Mouse (Mus musculus): ENCODE data around the gene Ube2g2.
A peak's percentile ranks its signal among the peaks of the same experiment; 100 is the strongest.
"Not testable (repeated sequence)": the region's sequence is repeated elsewhere in the genome, so short reads cannot be mapped to it uniquely, and the experiment has no call there.

Ube2g2 gene

DNA sequence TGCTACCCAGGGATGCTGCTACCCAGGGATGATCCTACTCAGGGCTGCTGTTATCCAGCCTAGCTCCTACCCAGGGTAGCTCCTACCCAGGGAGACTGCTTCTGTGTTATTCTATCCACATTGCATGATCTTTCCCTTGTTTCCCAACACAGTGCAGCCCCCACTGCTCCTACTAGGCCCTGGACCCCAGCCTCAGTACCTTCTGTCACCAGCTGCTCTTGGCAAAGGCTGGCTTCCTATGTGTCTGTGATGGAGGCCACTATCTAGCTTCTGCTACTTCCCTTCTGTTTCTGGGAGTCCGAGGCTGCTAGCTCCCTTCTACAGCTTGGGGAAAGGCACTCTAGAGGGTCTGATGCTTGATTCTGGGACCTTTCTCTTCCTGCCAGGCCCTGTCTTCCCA lies 25.4 kb downstream of the Ube2g2 start:
- DNase-seq: peak; percentile 39 to 42

DNA sequence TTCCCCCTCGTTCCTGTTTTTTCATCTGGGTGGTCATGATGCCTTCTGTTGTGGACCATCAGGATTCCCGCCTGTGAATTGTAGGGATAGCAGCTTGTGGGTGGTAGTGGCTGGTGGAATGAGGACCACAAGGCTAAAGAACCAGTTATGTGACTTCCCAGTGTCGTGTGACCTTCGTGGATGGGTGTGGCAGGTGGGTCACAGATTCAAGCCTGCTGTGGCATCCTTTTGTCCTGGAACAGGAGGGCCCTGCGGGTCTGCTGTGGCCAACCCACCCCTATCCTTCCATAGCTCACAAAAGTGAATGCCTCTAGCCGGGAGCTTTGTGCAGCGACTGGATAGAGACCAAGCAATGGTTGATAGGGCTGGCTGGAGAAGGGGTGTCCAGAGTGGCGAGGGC lies 25.8 kb downstream of the Ube2g2 start:
- DNase-seq: no peak

DNA sequence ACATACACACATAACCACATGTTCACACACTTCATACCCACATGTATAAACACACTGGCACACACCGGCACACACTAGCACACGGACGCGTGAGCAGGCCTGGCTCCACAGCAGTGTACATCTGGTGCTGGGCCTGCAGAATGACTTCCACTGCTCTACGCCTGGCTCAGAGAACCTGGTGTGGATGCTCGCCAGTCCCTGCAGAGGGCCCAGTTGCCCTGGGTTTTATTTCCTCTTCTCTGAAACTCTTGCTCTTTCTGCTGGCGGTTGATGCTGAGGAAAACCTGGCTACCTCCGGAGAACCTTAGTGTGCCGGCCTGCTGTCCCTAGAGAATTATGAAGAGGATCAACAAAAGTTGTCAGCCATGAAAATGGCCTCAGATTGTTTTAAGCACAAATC lies 30.0 kb downstream of the Ube2g2 start:
- peak in 1 of 2 experiments; percentile 53 for DNase-seq

DNA sequence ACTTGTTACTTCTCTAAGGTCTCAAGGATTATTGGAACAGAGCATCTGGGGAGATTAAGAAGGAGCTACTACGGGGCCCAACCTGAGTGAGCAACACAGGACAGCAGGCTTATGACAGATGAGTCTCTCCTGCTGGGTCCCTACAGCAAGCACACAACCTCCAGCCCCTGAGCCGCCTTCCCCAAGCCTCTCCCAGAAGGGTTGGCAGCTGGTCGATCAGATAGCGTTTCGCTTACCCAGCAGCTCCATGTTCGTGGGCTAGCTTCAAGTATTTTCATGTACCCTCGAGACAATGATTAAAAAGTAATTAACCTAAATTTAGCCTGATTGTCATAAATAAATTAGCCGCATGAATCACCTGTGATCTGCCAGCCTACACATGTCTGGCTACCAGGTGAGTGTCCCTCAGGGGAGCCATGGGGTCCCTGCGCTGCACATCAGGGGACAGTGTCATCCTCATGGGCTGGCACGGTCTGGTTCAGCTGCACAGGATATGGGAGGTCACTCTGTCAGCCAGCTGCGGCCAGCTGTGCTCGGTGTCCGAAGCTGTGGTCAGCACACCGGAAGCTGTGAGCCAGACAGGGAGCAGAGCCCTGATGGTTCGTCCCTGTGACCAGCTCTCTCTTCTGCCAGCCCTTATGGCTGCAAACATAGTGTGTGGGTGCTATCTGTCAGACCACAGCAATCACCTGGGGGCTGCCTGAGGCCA lies 36.4 kb downstream of the Ube2g2 start:
- DNase-seq: no peak

DNA sequence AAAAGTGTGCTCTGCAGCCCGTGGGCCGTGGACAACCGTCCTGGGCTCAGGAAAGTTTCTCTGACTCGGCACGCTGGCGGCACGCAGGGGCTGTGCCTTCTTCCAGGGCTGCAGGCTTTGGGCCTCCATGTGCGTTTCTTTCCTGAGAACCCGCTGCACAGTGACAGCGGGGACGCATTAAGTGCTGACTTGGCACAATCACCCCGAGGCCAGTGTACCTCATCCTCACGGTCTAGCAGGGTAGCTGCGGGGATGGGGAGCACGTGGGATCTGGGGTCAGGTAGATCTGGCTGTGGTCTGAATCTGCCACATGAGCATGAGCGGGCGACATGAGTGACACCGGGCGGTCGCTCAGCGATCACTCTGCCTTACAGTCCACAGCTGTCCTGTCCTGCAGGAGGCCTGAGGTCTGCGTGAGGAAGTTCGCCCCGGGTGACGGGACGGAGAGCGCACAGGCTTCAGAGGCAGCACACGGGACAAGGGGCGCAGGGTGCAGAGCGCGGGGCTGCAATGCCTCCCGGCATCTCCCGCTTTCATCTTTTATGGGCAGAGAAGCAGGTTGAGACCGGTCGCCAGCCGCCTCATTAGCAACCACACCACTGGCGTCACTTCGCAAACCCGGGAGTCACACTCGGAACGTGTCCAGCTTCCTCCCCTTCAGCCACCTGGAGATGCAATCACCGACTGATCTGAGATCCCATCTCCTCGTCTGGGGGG lies 42.0 kb downstream of the Ube2g2 start:
- no peak for DNase-seq

DNA sequence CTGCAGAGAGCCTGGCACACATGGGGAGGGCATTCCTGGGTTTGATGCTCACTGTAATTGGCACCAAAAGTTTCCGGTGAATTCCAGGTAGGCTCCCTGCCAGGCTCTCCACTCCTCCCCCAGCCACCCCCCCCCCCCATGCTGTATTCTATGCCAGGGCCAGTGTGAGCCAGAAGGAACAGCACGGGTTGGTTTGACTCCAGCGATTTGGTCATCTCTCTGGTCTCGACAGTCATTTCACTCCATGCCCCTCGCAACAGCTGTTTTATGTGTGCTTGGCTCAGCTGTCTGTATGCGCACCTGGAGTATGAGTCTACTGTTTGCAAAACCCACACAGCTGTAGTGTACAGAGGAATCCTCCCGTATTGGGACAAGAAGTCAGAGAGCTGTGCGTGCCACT lies 44.3 kb downstream of the Ube2g2 start:
- peak; percentile 50 to 67 for DNase-seq

DNA sequence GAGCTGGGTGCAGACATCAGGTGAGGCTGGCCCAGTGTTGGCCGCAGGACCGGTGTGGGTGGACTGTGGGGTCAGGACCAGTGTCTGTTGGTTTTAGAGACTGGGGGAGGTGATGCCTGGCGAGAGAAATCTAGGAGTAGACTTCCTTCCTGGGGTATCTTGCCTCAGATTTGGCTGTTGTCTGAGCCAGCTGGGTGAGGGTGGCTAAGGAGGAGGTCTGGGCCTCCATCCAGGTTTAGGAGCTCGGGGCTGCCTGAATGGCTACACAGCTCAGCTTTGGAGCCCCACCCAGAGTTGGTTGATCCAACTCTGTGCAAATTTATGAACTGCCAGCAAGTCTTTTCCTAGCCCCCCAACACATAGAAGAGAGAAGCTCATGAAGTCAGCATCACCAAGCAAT lies 45.3 kb downstream of the Ube2g2 start:
- DNase-seq: no peak

DNA sequence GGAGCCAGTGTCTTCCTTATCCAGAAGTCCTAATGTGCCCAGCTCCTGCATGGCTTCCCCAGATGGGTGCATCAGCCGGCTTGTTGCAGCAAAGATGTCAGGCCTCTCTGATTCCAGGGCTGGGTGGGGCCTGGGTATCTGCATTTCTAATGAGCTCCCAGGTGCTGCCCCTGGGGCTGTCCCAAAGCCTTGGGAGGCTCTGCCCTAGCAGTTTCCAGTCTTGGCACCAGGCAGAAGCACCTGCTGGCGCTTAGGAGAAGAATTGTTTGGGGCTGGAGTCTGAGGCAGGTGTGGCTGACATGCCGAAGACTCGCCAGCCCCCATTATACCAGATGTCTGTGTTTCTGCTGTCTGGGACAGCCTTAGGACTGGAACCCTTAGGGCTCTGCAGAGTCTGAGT lies 48.6 kb downstream of the Ube2g2 start:
- no peak for DNase-seq

DNA sequence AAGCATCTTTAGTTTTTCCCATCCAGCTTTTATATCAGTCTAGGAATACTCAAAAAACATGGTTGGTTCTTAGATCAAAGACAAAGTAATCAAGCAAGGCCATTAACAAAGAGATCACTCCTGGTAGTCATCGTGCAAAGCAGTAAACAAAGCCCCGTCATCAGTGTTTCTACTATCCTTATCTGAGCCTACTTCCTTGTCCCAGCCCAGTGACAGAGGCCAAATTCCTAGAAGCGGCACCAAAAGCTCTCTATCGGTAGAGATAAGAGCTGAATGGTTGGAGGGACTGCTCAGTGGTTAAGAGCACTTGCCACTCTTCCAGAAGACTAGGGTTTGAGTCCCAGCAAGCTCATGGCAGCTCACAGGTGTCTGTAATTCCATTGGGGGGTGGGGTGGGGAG lies 49.4 kb downstream of the Ube2g2 start:
- DNase-seq: no peak

DNA sequence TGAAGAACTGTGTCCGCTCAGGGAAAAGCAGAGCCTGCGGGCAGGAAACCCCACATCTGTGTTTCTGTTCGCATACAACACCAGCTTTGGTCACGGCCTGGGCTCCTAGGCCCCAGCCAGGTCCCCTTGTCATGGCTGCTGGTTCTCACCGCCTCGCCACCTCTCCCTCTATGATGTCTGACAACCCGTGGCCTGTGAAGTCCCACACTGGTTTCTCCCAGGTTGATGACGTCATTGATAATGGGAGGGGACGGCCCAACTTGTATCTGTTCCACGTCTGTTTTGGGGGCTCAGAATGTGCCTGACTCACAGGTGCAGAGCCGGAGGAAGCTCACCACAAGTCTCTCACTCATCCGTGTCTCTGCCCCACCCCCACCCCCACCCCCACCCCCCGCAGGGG lies 51.7 kb downstream of the Ube2g2 start:
- no peak for DNase-seq

DNA sequence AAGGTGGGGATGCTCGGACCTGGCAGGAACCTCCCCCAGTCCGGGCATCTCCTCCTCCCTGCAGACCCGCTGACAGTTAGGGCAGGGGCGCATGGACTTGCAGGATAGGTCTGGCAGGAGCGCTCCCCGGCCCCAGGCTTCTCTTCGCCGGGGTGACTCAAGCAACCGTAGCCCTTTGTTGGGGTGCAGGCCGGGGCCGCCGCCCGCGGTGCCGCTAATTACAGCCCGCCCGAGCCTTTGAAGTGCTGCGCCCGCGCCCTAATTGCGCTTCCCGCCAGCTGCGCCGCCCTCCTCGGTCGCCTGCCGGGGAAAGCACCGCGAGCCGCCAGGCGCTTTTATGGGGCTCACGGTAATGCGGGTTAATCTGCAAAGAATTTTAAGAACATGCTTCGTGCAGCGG lies 55.5 kb downstream of the Ube2g2 start:
- no peak for DNase-seq

DNA sequence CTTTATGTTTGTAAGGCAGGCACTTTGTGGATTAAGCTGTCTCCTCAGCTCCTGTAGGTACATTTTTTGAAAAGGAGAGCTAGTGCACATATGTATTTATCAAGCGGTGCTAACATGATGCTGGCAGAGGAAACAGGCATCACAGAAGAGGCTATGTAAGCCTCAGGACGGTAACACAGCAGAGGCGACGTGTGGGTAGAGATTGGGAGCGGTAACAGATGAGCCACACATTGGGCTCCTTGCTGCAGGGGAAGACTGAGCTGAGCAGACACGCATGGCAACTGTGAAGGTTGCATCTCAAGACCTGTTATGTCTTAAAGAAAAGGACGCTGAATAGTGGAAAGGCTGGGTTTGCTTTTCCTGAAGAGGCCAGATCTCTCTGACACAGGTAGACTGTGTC lies 60.9 kb downstream of the Ube2g2 start:
- DNase-seq: no peak

DNA sequence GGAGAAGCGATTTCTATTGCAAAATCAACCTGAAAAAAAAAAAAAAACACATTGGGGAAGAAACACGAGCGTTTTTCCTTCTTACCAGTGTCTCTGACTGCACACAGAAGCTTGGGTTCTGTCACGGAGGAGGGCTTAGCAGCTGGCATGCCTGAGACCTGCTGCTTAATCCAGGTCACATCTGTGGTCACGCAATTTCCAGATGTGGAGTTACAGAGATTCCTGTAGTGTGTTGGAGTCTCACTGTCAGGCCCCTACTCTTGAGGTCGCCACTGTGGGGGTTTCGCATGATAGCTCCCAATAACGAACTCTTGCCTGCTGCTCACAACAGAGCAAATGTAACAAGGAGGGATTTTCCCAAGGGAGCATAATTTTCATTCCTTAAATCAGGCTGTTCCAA lies 62.1 kb downstream of the Ube2g2 start:
- DNase-seq: no peak

DNA sequence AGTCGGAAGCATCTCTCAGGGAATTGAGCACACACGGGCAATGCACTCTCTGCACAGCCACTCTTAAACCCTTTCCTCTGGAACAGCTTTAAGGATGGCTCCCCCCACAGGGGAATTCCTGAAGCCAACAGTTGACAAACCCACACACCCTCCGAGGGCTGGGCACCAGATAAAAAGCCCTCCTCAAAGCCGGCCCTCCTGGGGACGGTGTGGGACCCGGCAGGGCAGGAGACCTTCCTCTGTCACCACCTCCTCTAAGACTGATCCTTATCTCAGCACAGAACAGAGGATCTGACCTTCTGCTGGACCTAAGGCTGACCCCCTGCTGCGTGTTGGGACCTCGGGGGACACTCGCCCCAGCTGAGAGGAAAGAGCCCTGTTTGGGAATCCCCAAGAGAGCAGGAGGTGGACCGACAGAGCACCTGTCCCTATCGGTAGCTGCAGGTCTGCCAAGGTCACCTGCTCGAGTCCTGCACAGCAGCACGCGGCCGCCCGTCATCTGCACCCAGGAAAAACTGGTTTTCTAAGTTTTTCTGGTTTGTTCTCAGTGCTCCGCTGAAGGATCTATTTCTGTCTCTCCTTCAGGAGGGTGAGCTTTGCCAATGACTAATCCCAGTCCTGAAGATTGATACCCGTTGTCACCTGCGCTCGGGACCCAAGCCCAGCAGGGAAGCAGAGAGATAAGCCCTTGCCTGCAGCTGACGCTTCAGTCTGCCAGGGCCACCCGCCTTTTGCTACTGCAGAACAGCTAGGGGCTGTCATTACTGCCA lies 64.0 kb downstream of the Ube2g2 start, which contains the start of gene Tspear:
TSS of gene Tspear (plus strand) at position 675 of the 770 bp plus-strand sequence.
- no peak for DNase-seq

DNA sequence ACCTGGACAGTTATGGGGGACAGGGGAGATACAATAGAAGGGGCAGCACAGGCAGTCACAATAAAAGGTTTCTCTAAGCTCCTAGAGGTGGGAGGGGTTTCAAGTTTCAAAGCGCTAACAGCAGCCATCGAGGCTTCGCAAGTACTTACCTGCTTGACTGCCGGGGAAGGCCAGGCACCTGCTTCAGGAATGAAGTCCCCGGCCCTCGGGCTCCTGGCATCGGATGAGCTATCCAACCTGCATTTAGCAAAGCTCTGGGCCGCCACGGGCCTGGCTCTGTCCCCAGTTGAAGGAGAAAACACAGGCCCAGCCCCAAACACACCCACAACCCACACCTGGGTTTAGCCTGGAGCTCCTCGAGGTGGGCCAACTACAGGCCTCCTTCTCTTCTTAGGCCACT lies 64.9 kb downstream of the Ube2g2 start:
- DNase-seq: no peak

DNA sequence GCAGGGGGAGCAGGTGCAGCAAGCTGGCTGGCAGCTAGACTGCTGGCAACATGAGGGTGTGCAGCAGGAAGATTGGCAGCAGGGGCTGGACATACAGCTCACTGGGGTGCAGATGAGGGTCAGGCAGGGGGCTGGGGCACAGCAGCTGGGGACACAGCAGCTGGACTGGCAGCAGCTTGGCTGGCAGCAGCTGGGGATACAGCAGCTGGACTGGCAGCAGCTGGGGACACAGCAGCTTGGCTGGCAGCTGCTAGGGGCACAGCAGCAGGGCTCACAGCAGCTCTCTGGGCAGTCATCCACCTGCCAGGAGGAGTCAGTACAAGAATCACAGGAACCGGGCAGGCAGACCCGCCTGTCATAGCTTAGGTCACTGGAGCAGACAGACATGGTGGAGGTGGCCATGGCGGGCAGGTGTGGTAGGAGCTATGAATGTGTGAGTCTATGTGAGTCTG lies 68.3 kb downstream of the Ube2g2 start, which contains the start of gene Gm19402:
TSS of gene Gm19402 (minus strand) at position 402 of the 452 bp plus-strand sequence.
- DNase-seq: not testable (repeated sequence)

Data from cerebellum, postnatal 14 days (tissue).